Mouse (Mus musculus) left cerebral cortex, adult 11 months (tissue): ENCODE results near the gene Grid2.
A peak's percentile ranks its signal among the peaks of the same experiment; 100 is the strongest.

Source experiments
- DNase-seq: peaks from one replicate; pipeline ENCODE4 v3.0.0; 2022; ENCODE audit warnings: low spot score

The Grid2 gene

GRCm38 (mm10) chr6:64607942-64608341 lies 1352.3 kb downstream of the Grid2 start:
- peak; percentile 27 for DNase-seq

GRCm38 (mm10) chr6:64616843-64617242 lies 1361.2 kb downstream of the Grid2 start:
- DNase-seq, result no peak

GRCm38 (mm10) chr6:64617417-64618135 lies 1361.9 kb downstream of the Grid2 start:
- no peak for DNase-seq

GRCm38 (mm10) chr6:64623404-64623803 lies 1367.7 kb downstream of the Grid2 start:
- no peak for DNase-seq

- DNase-seq, result no peak
Observed at GRCm38 (mm10) chr6:64647661-64648060, 1392.0 kb downstream of the Grid2 start.

GRCm38 (mm10) chr6:64648196-64648595 lies 1392.5 kb downstream of the Grid2 start:
- no peak for DNase-seq

- peak; percentile 65 for DNase-seq
Observed at GRCm38 (mm10) chr6:64649296-64650226, 1393.9 kb downstream of the Grid2 start.

GRCm38 (mm10) chr6:64650765-64651164 lies 1395.1 kb downstream of the Grid2 start:
- DNase-seq, result no peak

- DNase-seq, result no peak
Observed at GRCm38 (mm10) chr6:64671010-64671409, 1415.3 kb downstream of the Grid2 start.

GRCm38 (mm10) chr6:64678815-64679214 lies 1423.1 kb downstream of the Grid2 start:
- DNase-seq, result peak; percentile 12

GRCm38 (mm10) chr6:64683974-64684373 lies 1428.3 kb downstream of the Grid2 start:
- peak; percentile 25 for DNase-seq

- no peak for DNase-seq
Observed at GRCm38 (mm10) chr6:64684973-64685372, 1429.3 kb downstream of the Grid2 start.

GRCm38 (mm10) chr6:64688181-64688944 lies 1432.7 kb downstream of the Grid2 start:
- DNase-seq, result no peak

GRCm38 (mm10) chr6:64694688-64695087 lies 1439.0 kb downstream of the Grid2 start:
- no peak for DNase-seq

GRCm38 (mm10) chr6:64703659-64704058 lies 1448.0 kb downstream of the Grid2 start:
- DNase-seq, result no peak

- DNase-seq, result no peak
Observed at GRCm38 (mm10) chr6:64727751-64728403, 1472.2 kb downstream of the Grid2 start.

- DNase-seq, result no peak
Observed at GRCm38 (mm10) chr6:64728499-64729198, 1473.0 kb downstream of the Grid2 start, which contains the start of gene Atoh1. TSS of gene Atoh1 (plus strand) at chr6:64729125.

GRCm38 (mm10) chr6:64729231-64730011 lies 1473.7 kb downstream of the Grid2 start:
- no peak for DNase-seq

- DNase-seq, result no peak
Observed at GRCm38 (mm10) chr6:64730030-64730429, 1474.4 kb downstream of the Grid2 start.

GRCm38 (mm10) chr6:64730506-64731020 lies 1474.9 kb downstream of the Grid2 start:
- no peak for DNase-seq
